Mouse (Mus musculus) lung, postnatal 4 days (tissue): ENCODE results near the gene Mtf2.
"Not testable (repeated sequence)": the region's sequence is repeated elsewhere in the genome, so short reads cannot be mapped to it uniquely, and the experiment has no call there.

Experiments
- DNase-seq, 2 experiments: peaks; one replicate each; pipeline ENCODE4 v3.0.0; 2021

Gene Mtf2

DNA sequence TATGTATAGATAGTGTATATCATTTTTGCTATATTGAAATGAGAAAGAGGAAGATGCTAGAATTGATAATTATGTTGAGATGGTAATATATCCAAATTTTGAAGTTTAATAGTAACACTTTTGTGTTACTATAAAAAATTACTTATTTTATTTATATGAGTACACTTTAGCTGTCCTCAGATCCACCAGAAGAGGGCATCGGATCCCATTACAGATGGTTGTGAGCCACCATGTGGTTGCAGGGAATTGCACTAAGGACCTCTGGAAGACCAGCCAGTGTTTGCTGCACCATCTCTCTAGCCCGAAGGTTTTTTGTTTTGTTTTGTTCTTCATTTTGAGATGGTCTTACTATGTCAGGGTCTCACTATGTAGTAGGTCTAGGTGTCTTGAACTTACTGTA, 20.0 kb downstream of the Mtf2 start:
- no peak for DNase-seq

DNA sequence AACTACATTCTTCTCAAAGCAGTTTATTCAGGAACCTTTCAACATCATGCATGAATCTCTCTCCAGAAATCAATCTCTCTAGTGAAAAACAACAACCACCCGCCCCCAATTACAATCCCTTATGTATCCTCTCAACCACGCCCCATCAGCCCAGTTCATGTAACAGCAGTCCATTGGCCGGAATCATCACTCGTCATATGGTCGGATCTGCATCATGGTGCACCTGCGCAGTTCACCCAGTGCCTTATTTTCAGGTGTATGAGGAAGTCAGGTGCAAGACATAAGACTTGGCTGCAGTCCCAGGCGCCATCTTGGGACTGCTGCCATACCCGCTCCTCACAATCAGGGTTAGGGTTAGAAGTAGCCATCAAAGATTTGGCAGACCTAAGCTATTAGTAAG, 27.3 kb downstream of the Mtf2 start:
- DNase-seq: not testable (repeated sequence)

DNA sequence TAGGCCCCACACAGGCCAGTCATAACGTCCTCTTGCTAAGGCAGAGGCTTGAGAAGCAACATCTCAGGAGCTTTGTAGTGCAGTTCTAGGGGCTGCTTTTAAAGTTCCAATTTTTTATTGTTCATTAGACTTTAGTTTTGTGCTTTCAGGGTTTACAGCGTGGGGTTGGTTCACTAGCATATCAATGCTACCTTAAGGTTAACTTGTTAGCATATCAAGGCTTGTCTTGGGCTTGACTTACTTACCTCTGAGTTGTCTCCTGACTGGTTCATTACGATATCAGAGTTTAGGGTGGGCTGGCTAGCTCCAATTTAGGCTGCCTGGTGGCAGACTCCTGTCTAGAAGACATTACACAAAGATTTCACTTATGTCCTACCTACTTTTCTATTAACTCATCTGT, 32.2 kb downstream of the Mtf2 start:
- no peak for DNase-seq

DNA sequence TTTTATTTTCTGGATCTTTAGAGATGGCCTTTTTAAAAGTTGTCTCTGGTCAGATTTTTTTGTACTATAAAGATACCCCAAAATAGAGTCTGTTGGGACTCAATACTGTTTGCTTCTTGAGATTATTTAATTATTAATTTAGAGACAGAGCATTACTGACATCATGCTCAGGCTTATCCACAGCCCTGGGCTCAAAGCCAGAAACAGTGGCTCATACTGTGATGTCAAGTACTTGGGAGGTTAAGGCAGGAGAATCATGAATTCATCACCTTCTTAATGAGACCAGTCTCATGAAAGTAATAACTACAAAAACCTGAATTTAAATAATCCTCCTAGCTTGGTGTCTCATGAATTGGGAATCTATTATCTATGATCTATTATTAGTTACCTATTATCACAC, 34.7 kb downstream of the Mtf2 start:
- DNase-seq: no peak

DNA sequence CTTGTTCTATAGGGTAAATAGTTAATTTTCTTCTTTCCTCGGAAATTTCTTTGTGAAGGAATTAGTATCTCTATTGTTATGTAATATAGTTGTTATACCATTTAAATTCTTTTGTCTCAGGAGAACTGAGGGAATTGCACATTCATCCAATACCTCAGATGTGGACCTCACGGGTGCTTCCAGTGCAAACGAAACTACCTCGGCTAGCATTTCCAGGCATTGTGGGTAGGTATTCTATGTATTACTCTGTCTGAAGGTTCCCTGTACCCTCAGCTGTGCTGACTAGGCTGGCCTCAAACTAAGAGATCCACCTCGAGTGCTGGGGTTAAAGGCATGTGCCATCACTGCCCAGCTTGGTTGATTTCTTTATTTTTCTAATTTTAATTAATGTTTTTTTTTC, 38.8 kb downstream of the Mtf2 start:
- DNase-seq: no peak

DNA sequence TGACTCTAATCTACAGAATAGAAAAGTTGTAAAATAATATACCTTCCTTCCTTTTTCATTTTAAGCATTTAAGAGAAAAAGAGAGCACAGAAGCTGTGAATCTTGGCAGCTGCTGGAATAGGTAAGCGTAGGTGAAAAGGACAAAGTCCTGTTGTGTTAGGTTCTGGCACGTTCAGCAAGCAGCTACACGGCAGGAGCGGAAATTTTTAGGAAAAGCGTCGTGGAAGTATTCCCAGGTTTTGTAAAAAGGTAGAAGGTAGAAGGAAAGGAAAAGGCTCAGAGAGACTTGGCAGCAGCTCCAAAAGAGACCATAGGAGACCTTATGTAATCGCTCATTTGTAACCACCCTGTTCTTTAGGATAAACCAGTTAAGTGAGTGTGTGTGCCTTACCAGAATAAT, 43.9 kb downstream of the Mtf2 start:
- DNase-seq: no peak

DNA sequence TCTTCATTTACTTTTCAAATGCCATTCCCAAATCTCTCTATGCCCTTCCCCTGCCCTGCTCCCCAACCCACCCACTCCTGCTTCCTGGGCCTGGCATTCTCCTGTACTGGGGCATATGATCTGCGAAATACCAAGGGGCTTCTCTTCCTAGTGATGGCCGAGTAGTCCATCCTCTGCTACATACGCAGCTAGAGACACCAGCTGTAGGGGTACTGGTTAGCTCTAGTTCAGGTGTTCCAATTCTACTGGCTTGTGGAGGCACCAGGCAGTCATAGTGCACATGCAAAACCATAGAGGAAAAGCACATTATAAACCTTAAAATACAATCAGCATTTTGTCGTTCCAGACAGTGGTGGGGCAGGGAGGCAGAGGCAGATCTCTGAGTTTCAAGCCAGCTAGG, 52.2 kb downstream of the Mtf2 start:
- no peak for DNase-seq

DNA sequence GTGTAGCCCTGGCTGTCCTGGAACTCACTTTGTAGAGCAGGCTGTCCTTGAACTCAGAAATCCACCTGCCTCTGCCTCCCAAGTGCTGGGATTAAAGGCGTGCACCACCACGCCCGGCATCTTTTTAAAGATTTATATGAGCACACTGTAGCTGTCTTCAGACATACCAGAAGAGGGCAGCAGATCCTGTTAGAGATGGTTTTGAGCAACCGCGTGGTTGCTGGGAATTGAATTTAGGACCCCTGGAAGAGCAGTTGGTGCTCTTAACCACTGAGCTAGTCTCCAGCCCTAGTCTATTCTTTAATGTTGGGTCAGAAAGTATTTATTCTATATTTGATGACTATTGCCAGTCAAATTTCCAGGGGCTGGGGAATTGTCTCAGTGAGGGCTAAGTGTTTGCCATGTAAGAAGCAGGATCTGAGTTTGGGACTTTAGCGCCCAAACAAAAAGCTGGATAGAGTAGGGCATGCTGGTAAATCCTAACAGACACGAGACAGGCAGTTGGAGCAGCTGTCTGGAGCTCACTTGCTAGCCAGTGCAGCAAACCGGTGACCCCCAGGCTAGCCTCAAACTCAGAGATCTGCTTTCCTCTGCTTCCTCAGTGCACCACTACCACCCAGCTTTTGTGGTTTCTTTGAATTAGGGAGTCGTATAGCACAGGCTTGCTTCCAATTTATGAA, 54.9 kb downstream of the Mtf2 start:
- DNase-seq: no peak

DNA sequence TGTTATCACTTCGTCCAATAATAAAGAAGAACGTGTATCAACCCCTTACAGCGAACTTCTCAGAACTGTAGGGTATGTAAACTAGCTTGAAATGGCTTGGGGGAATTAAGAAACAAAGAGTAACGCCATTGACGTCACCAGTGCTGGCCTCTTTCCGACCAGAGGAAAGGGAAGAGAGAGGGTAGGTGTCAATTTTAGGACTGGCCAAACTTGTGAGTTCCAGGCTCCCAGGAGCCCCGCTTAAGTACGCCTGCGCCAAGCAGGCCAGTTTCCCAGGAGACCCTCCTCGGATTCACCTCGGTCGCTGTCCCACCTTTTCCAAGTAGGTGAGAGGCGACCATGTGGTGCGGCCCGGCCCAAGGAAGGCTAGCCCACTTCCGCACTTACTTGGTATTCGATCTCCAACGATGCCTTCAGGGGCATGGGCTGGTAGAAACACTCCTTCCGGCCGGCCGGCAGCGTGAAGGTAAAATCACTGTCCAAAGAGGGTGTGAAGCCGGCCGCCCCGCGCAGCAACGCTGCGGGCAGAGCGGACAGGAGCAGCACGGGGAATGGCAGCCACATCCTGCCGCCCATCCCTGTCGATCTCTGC, 66.5 kb downstream of the Mtf2 start:
- peak; percentile 47 to 67 for DNase-seq

DNA sequence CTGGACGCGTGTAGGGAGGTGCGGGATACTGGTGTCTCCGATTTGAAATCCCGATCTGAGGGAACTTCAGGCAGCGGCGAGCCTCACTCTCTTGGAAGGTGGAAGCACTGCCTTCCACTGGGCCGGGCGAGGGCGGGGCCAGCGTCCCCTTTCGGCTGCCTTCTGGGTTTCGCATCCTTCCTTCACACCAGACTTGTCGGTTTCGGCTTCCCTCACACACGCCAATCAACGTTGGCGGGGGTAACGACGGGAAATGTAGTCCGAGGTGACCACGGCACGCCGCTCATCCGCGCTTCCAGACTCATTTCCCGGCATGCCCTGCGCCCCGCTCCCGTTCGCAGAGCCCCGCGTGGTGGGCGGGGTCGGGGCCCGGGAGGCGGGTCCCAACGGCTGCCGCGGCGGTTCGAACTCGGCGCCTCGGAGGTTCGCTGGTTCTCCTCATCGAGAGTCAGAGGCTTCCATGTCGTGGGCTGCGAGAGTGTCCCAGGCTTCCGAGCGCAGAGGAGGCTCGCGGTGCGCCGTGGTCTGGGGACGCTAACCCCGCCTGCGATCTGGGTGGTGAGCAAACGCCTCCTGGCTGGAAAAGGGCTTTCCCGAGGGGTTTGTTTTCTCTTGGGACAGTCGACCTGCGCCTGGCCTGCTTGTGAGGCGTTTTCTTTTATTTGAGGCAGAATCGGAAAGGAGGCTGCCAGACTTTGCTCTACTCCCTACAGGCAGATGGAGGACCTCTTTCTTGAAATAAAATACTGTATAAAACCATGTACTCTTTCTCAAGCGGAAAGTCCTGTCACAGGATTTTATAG, 67.2 kb downstream of the Mtf2 start, which contains the start of the genes Tmed5 and Ccdc18:
Gene Tmed5 (minus strand): TSS at position 180 of the 803 bp plus-strand sequence.
Gene Ccdc18 (plus strand): TSS at position 435 of the 803 bp plus-strand sequence.
- DNase-seq: peak; percentile 98

DNA sequence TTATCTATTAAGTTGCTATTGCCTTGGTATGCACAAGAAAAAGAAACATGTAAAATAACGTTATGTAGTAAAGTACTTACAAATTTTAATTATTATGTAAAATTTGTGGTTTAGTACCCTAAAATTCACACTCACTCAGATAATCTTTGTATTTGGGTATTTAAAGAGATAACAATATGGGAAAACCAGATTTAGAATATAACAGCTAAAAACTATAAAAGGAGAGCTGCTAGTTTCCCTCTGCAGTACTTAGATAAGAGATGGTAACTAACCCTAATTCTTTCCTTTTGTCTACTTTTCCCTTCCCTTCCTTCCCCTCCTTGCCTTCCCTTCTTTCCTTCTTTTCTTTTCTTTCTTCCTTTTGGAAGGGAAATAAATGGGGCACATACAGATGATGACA, 87.1 kb downstream of the Mtf2 start:
- no peak for DNase-seq
